Mouse (Mus musculus) bone marrow, adult 2 months (tissue): Measurements from ENCODE around the gene Mrpl24.

ENCODE experiments used
- CTCF ChIP-seq: fragments of 200-500 bp; IDR thresholded peaks from 2 replicates; pipeline ENCODE4 v1.5.1; 2011; ENCODE audit warnings: low read length, control low read depth; ENCODE audit not compliant: control insufficient read depth, insufficient read depth
- POLR2A ChIP-seq: fragments of 200-500 bp; IDR thresholded peaks from 2 replicates; pipeline ENCODE4 v1.6.1; 2011; ENCODE audit warnings: low read depth, mild to moderate bottlenecking, control low read depth, low read length, borderline replicate concordance; ENCODE audit not compliant: control insufficient read depth

GRCm38 (mm10) chr3:87886416-87886815 lies 32.9 kb upstream of the Mrpl24 start:
- TF ChIP-seq POLR2A, result no peak
- no peak for TF ChIP-seq CTCF
